Mouse (Mus musculus) MEL (cell line): ENCODE measurements at regions not wholly inside any gene's neighbourhood (a gene's known extent, or its start where the extent isn't known, plus 50 kb on each side); places are given as distances from the start of the nearest gene placed in this dataset.

ENCODE experiments used
- DNase-seq: peaks from one replicate; pipeline ENCODE4 v3.0.0; 2011; ENCODE audit warnings: low read depth, low spot score
- H3K27ac ChIP-seq: 2 replicates; pipeline ENCODE4 v1.5.1; 2012; ENCODE audit warnings: low read depth, mild to moderate bottlenecking, control low read depth, low read length, moderate library complexity; ENCODE audit not compliant: control insufficient read depth
- H3K27me3 ChIP-seq, 2 experiments: fragments of 150-350 bp in 1 of 2; sonication (generic) in 1 of 2; 2 replicates each; pipeline ENCODE4 v1.6.1; 2012; ENCODE audit warnings: low read length in 2 of 2, mild to moderate bottlenecking in 2 of 2, improper control_type of control experiment in 1 of 2, moderate library complexity in 1 of 2; ENCODE audit not compliant: insufficient read depth in 2 of 2, control insufficient read depth in 1 of 2
- H3K36me3 ChIP-seq, 2 experiments: 2 replicates each; pipeline ENCODE4 v1.6.1; 2012 to 2014; ENCODE audit warnings: low read length in 2 of 2, improper control_type of control experiment in 1 of 2, inconsistent platforms in 1 of 2, mild to moderate bottlenecking in 1 of 2; ENCODE audit not compliant: insufficient read depth in 2 of 2, control insufficient read depth in 1 of 2
- H3K4me1 ChIP-seq, 2 experiments: fragments of 150-350 bp in 1 of 2; sonication (generic) in 1 of 2; 2 replicates each; pipeline ENCODE4 v1.6.1; 2012; ENCODE audit warnings: low read length in 2 of 2, improper control_type of control experiment in 1 of 2, mild to moderate bottlenecking in 1 of 2; ENCODE audit not compliant: insufficient read depth in 2 of 2, control insufficient read depth in 1 of 2
- H3K4me3 ChIP-seq, 2 experiments: fragments of 150-350 bp in 1 of 2; sonication (generic) in 1 of 2; 2 replicates each; pipeline ENCODE4 v1.5.1; 2012; ENCODE audit warnings: low read depth in 2 of 2, low read length in 2 of 2, mild to moderate bottlenecking in 2 of 2, moderate library complexity in 2 of 2, control low read depth in 1 of 2, improper control_type of control experiment in 1 of 2; ENCODE audit not compliant: control insufficient read depth in 1 of 2, insufficient read depth in 1 of 2
- H3K79me2 ChIP-seq: 2 replicates; pipeline ENCODE4 v1.6.1; 2012; ENCODE audit warnings: mild to moderate bottlenecking, low read length, moderate library complexity; ENCODE audit not compliant: control insufficient read depth, poor library complexity, insufficient read depth
- H3K9ac ChIP-seq: 2 replicates; pipeline ENCODE4 v1.6.1; 2012; ENCODE audit warnings: low read depth, mild to moderate bottlenecking, control low read depth, low read length, moderate library complexity; ENCODE audit not compliant: control insufficient read depth, poor library complexity, severe bottlenecking
- H3K9me3 ChIP-seq: fragments of 150-350 bp; sonication (generic); replicated peaks from 2 replicates; pipeline ENCODE4 v1.6.1; 2012; ENCODE audit warnings: mild to moderate bottlenecking, low read length, improper control_type of control experiment, moderate library complexity; ENCODE audit not compliant: insufficient read depth
- E2F4 ChIP-seq: IDR thresholded peaks from 2 replicates; pipeline ENCODE4 v1.6.1; 2011; ENCODE audit warnings: low read depth, low read length, improper control_type of control experiment, borderline replicate concordance
- ELF1 ChIP-seq: IDR thresholded peaks from 2 replicates; pipeline ENCODE4 v1.6.1; 2014; ENCODE audit warnings: low read depth, mild to moderate bottlenecking, inconsistent platforms, low read length, improper control_type of control experiment, moderate library complexity
- EP300 ChIP-seq, 2 experiments: IDR thresholded peaks; 2 replicates each; pipeline ENCODE4 v1.6.1; 2011; ENCODE audit warnings: improper control_type of control experiment in 2 of 2, low read length in 2 of 2, low read depth in 1 of 2, mild to moderate bottlenecking in 1 of 2
- JUND ChIP-seq: IDR thresholded peaks from 2 replicates; pipeline ENCODE4 v1.6.1; 2011; ENCODE audit warnings: low read depth, mild to moderate bottlenecking, improper control_type of control experiment, low read length
- KAT2A ChIP-seq: conservative IDR thresholded peaks from 2 replicates; pipeline ENCODE4 v1.6.1; 2012; ENCODE audit warnings: low read depth, low read length, improper control_type of control experiment, inconsistent platforms
- MAFK ChIP-seq: IDR thresholded peaks from 2 replicates; pipeline ENCODE4 v1.6.1; 2011; ENCODE audit warnings: low read depth, mild to moderate bottlenecking, low read length, improper control_type of control experiment, borderline replicate concordance
- MAX ChIP-seq: IDR thresholded peaks from 2 replicates; pipeline ENCODE4 v1.6.1; 2011; ENCODE audit warnings: low read length, improper control_type of control experiment
- MEF2A ChIP-seq: IDR thresholded peaks from 2 replicates; pipeline ENCODE4 v1.6.1; 2014; ENCODE audit warnings: low read depth, mild to moderate bottlenecking, inconsistent platforms, low read length, improper control_type of control experiment; ENCODE audit not compliant: poor library complexity, insufficient replicate concordance, severe bottlenecking; ENCODE audit errors: extremely low read depth
- MXI1 ChIP-seq: IDR thresholded peaks from 2 replicates; pipeline ENCODE4 v1.6.1; 2011; ENCODE audit warnings: mild to moderate bottlenecking, low read depth, low read length, improper control_type of control experiment
- MYC ChIP-seq: IDR thresholded peaks from 2 replicates; pipeline ENCODE4 v1.6.1; 2011; ENCODE audit warnings: low read depth, mild to moderate bottlenecking, low read length, improper control_type of control experiment, moderate library complexity
- NELFE ChIP-seq: IDR thresholded peaks from 2 replicates; pipeline ENCODE4 v1.6.1; 2011; ENCODE audit warnings: low read depth, low read length, improper control_type of control experiment
- NRF1 ChIP-seq: IDR thresholded peaks from 2 replicates; pipeline ENCODE4 v1.6.1; 2014; ENCODE audit warnings: low read depth, mild to moderate bottlenecking, inconsistent platforms, low read length, improper control_type of control experiment, moderate library complexity; ENCODE audit not compliant: poor library complexity, insufficient read depth, severe bottlenecking
- POLR2A ChIP-seq, 2 experiments: IDR thresholded peaks; 2 replicates each; pipeline ENCODE4 v1.6.1; 2011 to 2012; ENCODE audit warnings: low read length in 2 of 2, mild to moderate bottlenecking in 2 of 2, control low read depth in 1 of 2, improper control_type of control experiment in 1 of 2, low read depth in 1 of 2, moderate library complexity in 1 of 2; ENCODE audit not compliant: control insufficient read depth in 1 of 2, insufficient read depth in 1 of 2, poor library complexity in 1 of 2
- POLR2AphosphoS2 ChIP-seq: IDR thresholded peaks from 2 replicates; pipeline ENCODE4 v1.6.1; 2011; ENCODE audit warnings: low read length, improper control_type of control experiment
- SIN3A ChIP-seq: IDR thresholded peaks from 2 replicates; pipeline ENCODE4 v1.6.1; 2012; ENCODE audit warnings: low read length, improper control_type of control experiment, inconsistent platforms
- SMC3 ChIP-seq: IDR thresholded peaks from 2 replicates; pipeline ENCODE4 v1.6.1; 2011; ENCODE audit warnings: low read depth, low read length, improper control_type of control experiment
- USF1 ChIP-seq: IDR thresholded peaks from 2 replicates; pipeline ENCODE4 v1.6.1; 2014; ENCODE audit warnings: low read depth, mild to moderate bottlenecking, inconsistent platforms, low read length, improper control_type of control experiment, moderate library complexity
- ZC3H11A ChIP-seq: IDR thresholded peaks from 2 replicates; pipeline ENCODE4 v1.6.1; 2012; ENCODE audit warnings: low read depth, mild to moderate bottlenecking, inconsistent platforms, low read length, improper control_type of control experiment
- ZKSCAN1 ChIP-seq: IDR thresholded peaks from 2 replicates; pipeline ENCODE4 v1.6.1; 2012; ENCODE audit warnings: low read depth, mild to moderate bottlenecking, inconsistent platforms, low read length, improper control_type of control experiment, moderate library complexity

DNA sequence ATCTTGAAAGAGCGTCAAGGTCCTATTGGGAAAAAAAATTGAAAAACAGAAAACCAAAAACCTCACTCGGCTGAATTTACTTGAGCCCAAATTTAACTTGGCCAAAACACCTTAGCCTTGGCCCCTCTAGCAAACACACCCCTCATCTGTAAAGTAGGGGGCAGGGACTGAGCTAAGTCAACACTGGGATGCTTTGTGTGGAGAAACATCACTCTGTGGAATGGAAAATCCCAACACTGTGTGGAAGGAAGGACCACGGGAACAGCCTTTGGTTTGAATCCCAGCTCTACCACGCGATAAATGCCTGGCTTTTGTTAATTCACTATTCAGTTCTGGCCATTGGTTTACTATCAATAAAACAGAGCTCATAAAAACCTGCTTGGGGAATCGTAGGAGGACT is 335.8 kb downstream of the Nuak1 start:
- Histone ChIP-seq H3K9ac (no peak overlapping the region), H3K79me2 (no peaks in the 10 kb centered on the region)

DNA sequence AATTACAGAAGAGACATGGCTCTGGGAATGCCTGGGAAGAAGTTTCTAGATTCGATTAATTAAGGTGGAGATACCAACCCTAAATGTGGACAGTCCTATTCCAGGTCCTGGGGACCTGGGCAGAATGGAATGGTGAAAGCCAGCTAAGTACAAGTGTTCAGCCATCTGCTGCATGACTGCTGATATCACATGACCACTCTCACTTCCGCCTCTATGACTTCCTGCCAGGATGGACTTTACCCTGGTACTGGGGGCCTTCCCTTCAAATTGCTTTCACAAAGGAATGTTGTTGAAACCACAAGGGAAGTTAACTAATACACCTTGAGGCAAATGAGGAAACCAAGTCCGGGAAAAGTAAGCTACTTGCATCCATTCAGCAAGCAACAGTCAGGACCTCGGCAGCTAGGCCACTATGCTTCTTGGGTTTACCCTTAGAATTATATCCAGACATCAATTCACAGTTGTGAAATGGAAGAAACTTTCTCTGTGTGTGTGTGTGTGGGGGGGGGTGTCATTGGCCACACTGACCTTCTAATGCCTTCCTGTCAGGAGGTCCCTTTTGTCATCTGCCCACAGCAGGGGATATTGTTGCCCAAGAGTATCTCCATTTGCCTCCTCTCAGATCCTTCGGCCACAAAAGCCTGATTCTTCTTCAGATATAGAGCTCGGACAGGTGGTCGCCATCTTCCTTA is 330.6 kb downstream of the Nuak1 start:
- H3K4me3 ChIP-seq, result no peak overlapping the region
- DNase-seq, result no peak
- no peaks in the 10 kb centered on the region for H3K36me3 ChIP-seq
- H3K79me2 ChIP-seq, result no peaks in the 10 kb centered on the region
- no peak overlapping the region for H3K9ac ChIP-seq
- no peak for TF ChIP-seq USF1
- no peak for TF ChIP-seq EP300 (IDR thresholded peaks at IDR 0.05; ENCODE audit: low read depth in 1 of 2, low read length in 2 of 2)
- no peak for TF ChIP-seq MYC
- TF ChIP-seq KAT2A, result no peak
- no peak for TF ChIP-seq NRF1
- TF ChIP-seq SIN3A, result no peak
- no peak for TF ChIP-seq POLR2A (IDR thresholded peaks at IDR 0.05; ENCODE audit: control insufficient read depth in 1 of 2, insufficient read depth in 1 of 2, low read depth in 1 of 2, low read length in 2 of 2, poor library complexity in 1 of 2)
- no peak for TF ChIP-seq ZC3H11A
- no peak for TF ChIP-seq MAX
- TF ChIP-seq SMC3, result no peak
- no peak for TF ChIP-seq ELF1
- TF ChIP-seq MXI1, result no peak
- no peak for TF ChIP-seq E2F4
- no peak for TF ChIP-seq MEF2A
- TF ChIP-seq NELFE, result no peak
- TF ChIP-seq ZKSCAN1, result no peak
- no peaks in the 10 kb centered on the region for H3K4me1 ChIP-seq
- no peaks in the 10 kb centered on the region for H3K9me3 ChIP-seq
- no peak overlapping the region for H3K27ac ChIP-seq
- no peaks in the 10 kb centered on the region for H3K27me3 ChIP-seq

More for the DNA sequence above, 335.8 kb downstream of the Nuak1 start:
- TF ChIP-seq MAX (no peak), MAFK (no peak), JUND (no peak), NRF1 (no peak), SMC3 (no peak), ELF1 (no peak), KAT2A (no peak), POLR2AphosphoS2 (no peak), USF1 (no peak)
- no peak overlapping the region for H3K27ac ChIP-seq
- no peaks in the 10 kb centered on the region for H3K9me3 ChIP-seq
- no peaks in the 10 kb centered on the region for H3K27me3 ChIP-seq
- no peaks in the 10 kb centered on the region for H3K36me3 ChIP-seq
- no peaks in the 10 kb centered on the region for H3K4me1 ChIP-seq
- H3K4me3 ChIP-seq, result no peak overlapping the region
- no peak for DNase-seq
